Mouse (Mus musculus): ENCODE data around the gene Cxcr5. TPM values are rescaled to one million over a fixed set of nuclear protein-coding genes. Genes with fewer than 3 reads are reported as not detected.

Cxcr5 gene
- total and polyA plus RNA-seq, 2 experiments from 2014 or later = not detected

GRCm38 (mm10) chr9:44593886-44594285, 32.2 kb upstream of the Cxcr5 start:
- no peak for ATAC-seq (ENCODE audit: insufficient read depth, low read depth)
- Histone ChIP-seq H3K9ac (replicated peaks; ENCODE audit: low read depth, low read length) (no peak overlapping the region), H3K36me3 (replicated peaks; ENCODE audit: control insufficient read depth, insufficient read depth, low read length) (no peaks in the 10 kb centered on the region), H3K27me3 (ENCODE audit: control insufficient read depth, insufficient read depth, low read length) (no peaks in the 10 kb centered on the region), H3K9me3 (replicated peaks; ENCODE audit: control insufficient read depth, low read length) (no peaks in the 10 kb centered on the region), H3K4me1 (ENCODE audit: control insufficient read depth, insufficient read depth) (peaks cover 10% of the 10 kb centered on the region), H3K4me2 (ENCODE audit: low read depth, low read length) (no peak overlapping the region), H3K4me3 (ENCODE audit: low read depth, low read length) (no peak overlapping the region), H3K27ac (ENCODE audit: low read depth) (no peak overlapping the region)
- WGBS = 55% methylated on average over 4 of the region's 4 CpGs
- no peak for TF ChIP-seq CTCF (IDR thresholded peaks at IDR 0.05; ENCODE audit: low read depth)
- TF ChIP-seq EP300 (IDR thresholded peaks at IDR 0.05; ENCODE audit: low read depth) = no peak
- no peak for DNase-seq (ENCODE audit: low spot score)

- H3K27me3 ChIP-seq (ENCODE audit: control insufficient read depth, insufficient read depth, low read length) = no peaks in the 10 kb centered on the region
- 85% methylated on average over 4 of the region's 4 CpGs for WGBS
- H3K27ac ChIP-seq (ENCODE audit: low read depth) = no peak overlapping the region
- H3K4me1 ChIP-seq (ENCODE audit: control insufficient read depth, insufficient read depth) = peaks cover 5% of the 10 kb centered on the region; the same call in 1 of the 2 replicates
- no peak for ATAC-seq (ENCODE audit: insufficient read depth, low read depth)
- H3K4me3 ChIP-seq (ENCODE audit: low read depth, low read length) = no peak overlapping the region
- no peaks in the 10 kb centered on the region for H3K36me3 ChIP-seq (replicated peaks; ENCODE audit: control insufficient read depth, insufficient read depth, low read length)
- no peak overlapping the region for H3K9ac ChIP-seq (replicated peaks; ENCODE audit: low read depth, low read length)
- H3K4me2 ChIP-seq (ENCODE audit: low read depth, low read length) = no peak overlapping the region
- no peak for DNase-seq (ENCODE audit: low spot score)
- no peaks in the 10 kb centered on the region for H3K9me3 ChIP-seq (replicated peaks; ENCODE audit: control insufficient read depth, low read length)
- TF ChIP-seq CTCF (IDR thresholded peaks at IDR 0.05; ENCODE audit: low read depth) (no peak), EP300 (IDR thresholded peaks at IDR 0.05; ENCODE audit: low read depth) (no peak)
Measured at GRCm38 (mm10) chr9:44593221-44593620, 31.5 kb upstream of the Cxcr5 start.

- ATAC-seq (ENCODE audit: insufficient read depth, low read depth) = no peak
- H3K9ac ChIP-seq (replicated peaks; ENCODE audit: low read depth, low read length) = no peak overlapping the region
- H3K9me3 ChIP-seq (replicated peaks; ENCODE audit: control insufficient read depth, low read length) = no peaks in the 10 kb centered on the region
- DNase-seq (ENCODE audit: low spot score) = no peak
- no peaks in the 10 kb centered on the region for H3K27me3 ChIP-seq (ENCODE audit: control insufficient read depth, insufficient read depth, low read length)
- no peak for TF ChIP-seq CTCF (IDR thresholded peaks at IDR 0.05; ENCODE audit: low read depth)
- no peak for TF ChIP-seq EP300 (IDR thresholded peaks at IDR 0.05; ENCODE audit: low read depth)
- peaks cover 2% of the 10 kb centered on the region; the same call in 1 of the 2 replicates for H3K4me1 ChIP-seq (ENCODE audit: control insufficient read depth, insufficient read depth)
- WGBS = 59% methylated on average over 7 of the region's 7 CpGs
- H3K27ac ChIP-seq (ENCODE audit: low read depth) = no peak overlapping the region
- no peak overlapping the region for H3K4me3 ChIP-seq (ENCODE audit: low read depth, low read length)
- no peaks in the 10 kb centered on the region for H3K36me3 ChIP-seq (replicated peaks; ENCODE audit: control insufficient read depth, insufficient read depth, low read length)
- H3K4me2 ChIP-seq (ENCODE audit: low read depth, low read length) = no peak overlapping the region
Measured at GRCm38 (mm10) chr9:44591595-44592188, 30.0 kb upstream of the Cxcr5 start.

GRCm38 (mm10) chr9:44590969-44591368, 29.3 kb upstream of the Cxcr5 start:
- Histone ChIP-seq H3K27me3 (ENCODE audit: control insufficient read depth, insufficient read depth, low read length) (no peaks in the 10 kb centered on the region), H3K4me2 (ENCODE audit: low read depth, low read length) (no peak overlapping the region), H3K36me3 (replicated peaks; ENCODE audit: control insufficient read depth, insufficient read depth, low read length) (no peaks in the 10 kb centered on the region), H3K9ac (replicated peaks; ENCODE audit: low read depth, low read length) (no peak overlapping the region), H3K9me3 (replicated peaks; ENCODE audit: control insufficient read depth, low read length) (no peaks in the 10 kb centered on the region), H3K4me1 (ENCODE audit: control insufficient read depth, insufficient read depth) (no peaks in the 10 kb centered on the region), H3K4me3 (ENCODE audit: low read depth, low read length) (no peak overlapping the region), H3K27ac (ENCODE audit: low read depth) (no peak overlapping the region)
- ATAC-seq (ENCODE audit: insufficient read depth, low read depth) (no peak), DNase-seq (ENCODE audit: low spot score) (no peak)
- 46% methylated on average over 2 of the region's 2 CpGs for WGBS
- no peak for TF ChIP-seq EP300 (IDR thresholded peaks at IDR 0.05; ENCODE audit: low read depth)
- TF ChIP-seq CTCF (IDR thresholded peaks at IDR 0.05; ENCODE audit: low read depth) = no peak

DNA sequence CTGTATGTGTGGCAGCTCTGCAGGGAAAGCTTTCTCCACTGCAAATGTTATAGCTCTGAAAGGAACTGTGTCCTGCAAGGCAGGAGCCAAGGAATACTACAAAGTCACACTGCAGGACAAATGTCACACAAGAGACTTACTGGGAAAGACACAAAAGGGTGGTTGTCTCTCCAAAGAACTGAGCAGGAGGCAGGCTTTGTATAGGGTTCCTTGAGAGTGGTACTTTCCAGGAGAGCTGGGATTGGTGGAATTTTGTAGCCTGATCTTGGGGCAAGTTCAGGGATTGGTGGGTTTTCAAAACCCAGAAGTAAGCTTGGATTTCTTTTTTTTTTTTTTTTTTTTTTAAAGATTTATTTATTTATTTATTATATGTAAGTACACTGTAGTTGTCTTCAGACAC, 27.4 kb upstream of the Cxcr5 start:
- Histone ChIP-seq H3K27ac (ENCODE audit: low read depth) (no peak overlapping the region), H3K4me3 (ENCODE audit: low read depth, low read length) (no peak overlapping the region), H3K36me3 (replicated peaks; ENCODE audit: control insufficient read depth, insufficient read depth, low read length) (no peaks in the 10 kb centered on the region), H3K9ac (replicated peaks; ENCODE audit: low read depth, low read length) (no peak overlapping the region), H3K4me2 (ENCODE audit: low read depth, low read length) (no peak overlapping the region), H3K27me3 (ENCODE audit: control insufficient read depth, insufficient read depth, low read length) (no peaks in the 10 kb centered on the region), H3K4me1 (ENCODE audit: control insufficient read depth, insufficient read depth) (no peaks in the 10 kb centered on the region), H3K9me3 (replicated peaks; ENCODE audit: control insufficient read depth, low read length) (no peaks in the 10 kb centered on the region)
- DNase-seq (ENCODE audit: low spot score) (no peak), ATAC-seq (ENCODE audit: insufficient read depth, low read depth) (no peak)
- no peak for TF ChIP-seq EP300 (IDR thresholded peaks at IDR 0.05; ENCODE audit: low read depth)
- no peak for TF ChIP-seq CTCF (IDR thresholded peaks at IDR 0.05; ENCODE audit: low read depth)

GRCm38 (mm10) chr9:44588605-44589004, 26.9 kb upstream of the Cxcr5 start:
- no peaks in the 10 kb centered on the region for H3K4me1 ChIP-seq (ENCODE audit: control insufficient read depth, insufficient read depth)
- DNase-seq (ENCODE audit: low spot score) = no peak
- no peak overlapping the region for H3K9ac ChIP-seq (replicated peaks; ENCODE audit: low read depth, low read length)
- no peak overlapping the region for H3K4me2 ChIP-seq (ENCODE audit: low read depth, low read length)
- H3K27me3 ChIP-seq (ENCODE audit: control insufficient read depth, insufficient read depth, low read length) = no peaks in the 10 kb centered on the region
- TF ChIP-seq CTCF (IDR thresholded peaks at IDR 0.05; ENCODE audit: low read depth) (no peak), EP300 (IDR thresholded peaks at IDR 0.05; ENCODE audit: low read depth) (no peak)
- no peaks in the 10 kb centered on the region for H3K36me3 ChIP-seq (replicated peaks; ENCODE audit: control insufficient read depth, insufficient read depth, low read length)
- no peak for ATAC-seq (ENCODE audit: insufficient read depth, low read depth)
- H3K4me3 ChIP-seq (ENCODE audit: low read depth, low read length) = no peak overlapping the region
- WGBS = 58% methylated on average over 9 of the region's 9 CpGs
- no peak overlapping the region for H3K27ac ChIP-seq (ENCODE audit: low read depth)
- 0 out of 2 replicates have a peak, but pooled peaks cover 5% of the 10 kb centered on the region for H3K9me3 ChIP-seq (replicated peaks; ENCODE audit: control insufficient read depth, low read length)

Measured in heart, postnatal 0 days (tissue).